22 mouse cellular contexts compared by ENCODE assay signal in the genomic region with DNA sequence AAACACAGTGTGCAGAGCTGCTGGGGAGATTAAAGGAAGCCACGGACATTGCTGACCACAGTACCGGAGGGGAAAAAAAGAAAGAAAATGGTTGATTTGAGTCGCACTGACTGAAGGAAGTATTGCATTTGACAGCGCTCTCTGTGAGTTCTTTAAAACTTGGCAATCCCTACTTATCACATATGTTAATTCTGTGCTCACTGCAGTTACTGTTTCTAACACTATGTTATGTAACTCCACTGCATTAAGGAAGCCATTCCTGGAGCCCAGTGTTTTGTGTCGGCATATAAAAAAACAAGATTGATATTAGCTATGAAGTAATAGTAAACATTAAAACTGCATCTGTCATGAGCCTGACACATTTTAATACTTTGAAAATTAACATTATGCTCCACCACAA. TPM values are rescaled to one million over a fixed set of nuclear protein-coding genes. Genes with fewer than 3 reads are reported as not detected.
DNase-seq lines count a peak whose midpoint lies in the region; ATAC-seq and TF ChIP-seq lines count a peak whose summit lies in the region.
"Had no signal": no experiment of that assay in that cellular context is flagged by ENCODE, and none has a peak within 500 bp of the region (broad histone marks: within the 10 kb centered on the region; RNA-seq: fewer than 3 reads in every experiment).

No protein-coding gene starts in this region.

- H3K9ac ChIP-seq in kidney, postnatal 0 days (ENCODE audit: low read depth, low read length), result no peak overlapping the region
- H3K9ac ChIP-seq in intestine, embryonic 16.5 days (ENCODE audit: low read depth, low read length), result no peak overlapping the region
- H3K9ac ChIP-seq: heart, embryonic 15.5 days; limb, embryonic 13.5 days; midbrain, embryonic 13.5 days; neural tube, embryonic 13.5 days had no signal

- DNase-seq in kidney, postnatal 0 days (ENCODE audit: low spot score), result peak; percentile 22
- no peak for DNase-seq in kidney, postnatal 36 days
- peak; percentile 38 for DNase-seq in brain, adult 2 months (ENCODE audit: low read depth, low spot score)
- peak; percentile 35 for DNase-seq in brain, embryonic 14.5 days (ENCODE audit: low read depth)
- DNase-seq: adrenal gland, postnatal 25 days; B cell, adult 2 months; cerebellum, adult 2 months; cerebellum, postnatal 25 days; gastrocnemius, postnatal 10 days; kidney, adult 9 months; kidney, postnatal 14 days; right cerebral cortex, postnatal 4 days had no signal

- H3K4me3 ChIP-seq in kidney, postnatal 0 days (replicated peaks; ENCODE audit: low read depth, low read length), result no peak overlapping the region
- H3K4me3 ChIP-seq in intestine, embryonic 16.5 days (ENCODE audit: low read length), result no peak overlapping the region
- H3K4me3 ChIP-seq: heart, embryonic 10.5 days; heart, embryonic 15.5 days; limb, embryonic 13.5 days; megakaryocyte, embryonic 14.5 days; midbrain, embryonic 13.5 days; neural tube, embryonic 13.5 days had no signal

- no peak overlapping the region for H3K4me2 ChIP-seq in kidney, postnatal 0 days (ENCODE audit: low read length)
- H3K4me2 ChIP-seq in intestine, embryonic 16.5 days (ENCODE audit: low read depth, low read length), result no peak overlapping the region
- H3K4me2 ChIP-seq: heart, embryonic 15.5 days; limb, embryonic 13.5 days; liver, embryonic 11.5 days; midbrain, embryonic 13.5 days; neural tube, embryonic 13.5 days had no signal

- H3K9me3 ChIP-seq in kidney, postnatal 0 days (replicated peaks; ENCODE audit: low read length), result no peaks in the 10 kb centered on the region
- H3K9me3 ChIP-seq in intestine, embryonic 16.5 days (ENCODE audit: control insufficient read depth, low read length), result no peaks in the 10 kb centered on the region
- H3K9me3 ChIP-seq: heart, embryonic 10.5 days; heart, embryonic 15.5 days; limb, embryonic 13.5 days; megakaryocyte, embryonic 14.5 days; midbrain, embryonic 13.5 days; neural tube, embryonic 13.5 days had no signal

- H3K4me1 ChIP-seq in kidney, postnatal 0 days (replicated peaks; ENCODE audit: insufficient read depth, low read length), result no peaks in the 10 kb centered on the region
- H3K4me1 ChIP-seq in intestine, embryonic 16.5 days (ENCODE audit: control insufficient read depth, insufficient read depth, low read length), result no peaks in the 10 kb centered on the region
- H3K4me1 ChIP-seq: heart, embryonic 15.5 days; limb, embryonic 13.5 days; megakaryocyte, embryonic 14.5 days; midbrain, embryonic 13.5 days had no signal

- 45% methylated on average over 5 of the region's 5 CpGs for WGBS in kidney, postnatal 0 days
- 52% methylated on average over 5 of the region's 5 CpGs for WGBS in intestine, embryonic 16.5 days

- H3K27ac ChIP-seq in kidney, postnatal 0 days, result no peak overlapping the region
- H3K27ac ChIP-seq in intestine, embryonic 16.5 days (ENCODE audit: low read length), result no peak overlapping the region
- H3K27ac ChIP-seq: heart, embryonic 10.5 days; heart, embryonic 15.5 days; limb, embryonic 13.5 days; midbrain, embryonic 13.5 days; neural tube, embryonic 13.5 days had no signal

- ATAC-seq in kidney, postnatal 0 days (replicated peaks; ENCODE audit: low FRiP score, low read depth), result no peak
- peak; percentile 40; the same call in 1 of the 2 replicates for ATAC-seq in intestine, embryonic 16.5 days
- ATAC-seq in megakaryocyte-erythroid progenitor cell, adult 5-6 weeks (replicated peaks; ENCODE audit: low FRiP score, low TSS enrichment, poor library complexity, severe bottlenecking), result no peak
- ATAC-seq: hindbrain, embryonic 16.5 days; midbrain, embryonic 13.5 days had no signal

- TF ChIP-seq POLR2A in brain, embryonic 14.5 days (IDR thresholded peaks at IDR 0.05; ENCODE audit: borderline replicate concordance, extremely low read depth, insufficient read depth, insufficient read length, poor library complexity, severe bottlenecking), result no peak

- no peaks in the 10 kb centered on the region for H3K27me3 ChIP-seq in kidney, postnatal 0 days (ENCODE audit: insufficient read depth, low read length)
- no peaks in the 10 kb centered on the region for H3K27me3 ChIP-seq in intestine, embryonic 16.5 days (replicated peaks; ENCODE audit: control insufficient read depth, insufficient read depth, low read length)
- H3K27me3 ChIP-seq: heart, embryonic 15.5 days; limb, embryonic 13.5 days; midbrain, embryonic 13.5 days; neural tube, embryonic 13.5 days had no signal

- H3K36me3 ChIP-seq in kidney, postnatal 0 days (ENCODE audit: insufficient read depth, low read length), result no peaks in the 10 kb centered on the region
- H3K36me3 ChIP-seq in intestine, embryonic 16.5 days (ENCODE audit: control insufficient read depth, insufficient read depth, low read length), result no peaks in the 10 kb centered on the region
- H3K36me3 ChIP-seq: heart, embryonic 10.5 days; heart, embryonic 15.5 days; limb, embryonic 13.5 days; midbrain, embryonic 13.5 days; neural tube, embryonic 13.5 days had no signal

- no peak for TF ChIP-seq CTCF in kidney, postnatal 0 days (IDR thresholded peaks at IDR 0.05; ENCODE audit: low read depth)
- no peak for TF ChIP-seq CTCF in brain, embryonic 14.5 days (IDR thresholded peaks at IDR 0.05; ENCODE audit: borderline replicate concordance, extremely low read depth, insufficient read depth, insufficient read length)

RNA-seq across cellular contexts. Expression of a gene that starts 22.9 kb away (rescaled TPM):
- 26.7 and 27.4 TPM in 2 replicates for polyA plus RNA-seq in kidney, postnatal 0 days (2015; fragmentation: Nextera tagmentation; extraction: Ambion mirVana)
- polyA plus RNA-seq in brain, embryonic 14.5 days (2012; rRNA removed), result 46.6 and 51.4 TPM in 2 replicates
- polyA plus RNA-seq in intestine, embryonic 16.5 days (2015; fragmentation: Nextera tagmentation; extraction: Ambion mirVana), result 16.7 and 16.8 TPM in 2 replicates
- total RNA-seq in megakaryocyte-erythroid progenitor cell, adult 5-6 weeks (2014; fragmentation: Nextera tagmentation), result 17.0 and 20.7 TPM in 2 replicates
- total RNA-seq in megakaryocyte-erythroid progenitor cell, adult 5-6 weeks (2017), result 75.4 and 81.7 TPM in 2 replicates

Comparison
In these comparisons a context has a peak if more than half of its experiments do, and no peak if none do; other contexts are left out.
1. DNase-seq: peak in kidney, postnatal 0 days (single experiment), brain, adult 2 months (single experiment) and brain, embryonic 14.5 days (single experiment); none in kidney, postnatal 36 days (0 of 2).